Mouse (Mus musculus): ENCODE data around the gene Ddx58. TPM values are rescaled to one million over a fixed set of nuclear protein-coding genes. Genes with fewer than 3 reads are reported as not detected.

Ddx58 gene
- 7.5 and 8.2 TPM in 2 replicates for polyA plus RNA-seq (2015; fragmentation: Nextera tagmentation; extraction: Ambion mirVana)

DNA sequence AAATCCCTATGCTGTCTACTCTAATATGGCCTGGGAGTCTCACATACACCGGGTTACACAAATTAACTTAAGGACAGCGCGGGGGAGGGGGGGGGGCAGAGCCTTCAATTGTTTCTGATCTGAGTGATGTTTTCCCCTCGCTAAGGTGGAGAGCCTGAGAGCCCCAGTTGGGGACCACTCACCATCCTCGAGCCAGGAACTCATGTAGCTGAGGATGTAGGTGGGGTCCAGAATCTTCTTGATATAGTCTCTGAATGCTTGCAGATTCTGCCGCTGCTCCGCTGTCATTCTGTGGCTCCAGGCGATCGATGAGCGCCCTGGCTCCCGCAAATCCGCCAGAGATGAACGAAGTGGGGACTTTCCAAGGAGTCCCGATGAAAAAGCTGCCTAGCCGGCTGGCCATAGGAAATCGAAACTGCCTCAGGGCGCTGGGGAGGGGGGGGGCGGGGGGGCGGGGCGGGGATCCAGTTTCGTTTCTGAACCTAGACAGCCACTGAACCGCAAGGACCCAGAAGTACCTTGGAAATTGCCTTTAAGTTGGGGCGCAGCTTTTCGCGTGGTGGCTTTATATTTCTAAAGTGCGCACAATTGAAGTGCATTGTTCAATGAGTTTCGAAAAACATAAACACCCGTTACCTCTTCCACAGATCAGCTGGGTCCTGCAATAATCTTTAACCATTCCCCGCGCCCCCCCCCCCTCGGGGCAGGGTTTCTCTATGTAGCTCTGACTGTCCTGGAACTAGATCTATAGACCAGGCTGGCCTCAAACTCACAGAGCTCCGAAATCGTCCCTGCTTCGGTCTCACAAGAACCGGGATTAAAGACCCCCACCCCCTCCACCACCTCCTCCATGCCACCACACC is at the start of gene Ddx58:
Ddx58 (minus strand) TSS at position 420 of the 863 bp plus-strand sequence.
- peak within 1 kb of the TSS; percentile 81 for H3K4me3 ChIP-seq
- H3K27me3 ChIP-seq (replicated peaks): no peaks in the 10 kb centered on the region
- no peak; the same call in 1 of the 2 replicates for ATAC-seq (ENCODE audit: extremely low read depth, insufficient number of reproducible peaks, low FRiP score, low TSS enrichment)
- WGBS: 2% methylated on average over 33 of the region's 35 CpGs
- H3K27ac ChIP-seq (replicated peaks): peak within 1 kb of the TSS; percentile 76
- H3K36me3 ChIP-seq: peaks cover 5% of the 10 kb centered on the region
- H3K9ac ChIP-seq: peak within 1 kb of the TSS; percentile 85
- H3K4me1 ChIP-seq: peaks cover 15% of the 10 kb centered on the region
- H3K4me2 ChIP-seq: peak within 1 kb of the TSS; percentile 92
- H3K9me3 ChIP-seq: no peaks in the 10 kb centered on the region

DNA sequence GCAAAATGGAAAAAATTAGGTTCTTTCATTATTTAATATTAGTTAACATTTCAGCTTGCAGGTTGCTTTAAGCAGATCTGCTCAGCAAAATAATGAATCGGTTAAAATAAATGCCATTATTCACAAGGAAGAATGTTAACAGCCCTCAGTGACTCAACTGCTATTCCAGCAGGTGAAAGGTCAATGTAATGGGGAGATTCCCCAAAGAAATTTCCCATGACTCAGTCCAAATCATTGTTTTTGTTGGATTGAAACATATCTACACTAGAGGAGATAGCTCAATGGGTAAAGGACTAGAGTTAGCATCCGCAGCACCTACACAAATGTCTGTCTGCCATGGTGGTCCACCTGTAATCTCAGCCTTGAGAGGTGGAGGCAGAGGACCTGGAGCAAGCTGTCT is 49.4 kb upstream of the Ddx58 start:
- 75% methylated on average over 2 of the region's 2 CpGs for WGBS
- Histone ChIP-seq H3K36me3 (no peaks in the 10 kb centered on the region), H3K27me3 (replicated peaks) (no peaks in the 10 kb centered on the region), H3K4me2 (no peak overlapping the region), H3K4me3 (no peak overlapping the region), H3K9me3 (peaks cover 24% of the 10 kb centered on the region), H3K4me1 (no peaks in the 10 kb centered on the region), H3K27ac (replicated peaks) (no peak overlapping the region), H3K9ac (no peak overlapping the region)
- no peak for ATAC-seq (ENCODE audit: extremely low read depth, insufficient number of reproducible peaks, low FRiP score, low TSS enrichment)

DNA sequence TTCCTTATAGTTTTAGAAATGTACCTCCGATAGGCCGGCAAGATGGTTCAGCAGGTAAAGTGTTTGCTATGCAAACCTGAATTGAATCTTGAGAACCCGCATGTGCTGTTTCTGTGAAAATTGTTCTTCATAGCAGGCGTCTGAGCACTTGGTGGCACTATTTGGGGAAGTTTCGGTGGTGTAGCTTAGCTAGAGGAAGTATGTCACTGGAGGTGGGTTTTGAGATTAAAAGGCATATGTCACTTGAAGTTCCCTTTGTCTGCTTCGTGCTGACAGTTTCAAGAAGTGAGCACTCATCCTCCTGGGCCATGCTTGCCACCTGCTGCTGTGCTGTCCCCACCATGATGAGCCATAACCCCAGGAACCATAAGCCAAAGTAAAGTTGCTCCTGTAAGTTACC is 47.8 kb upstream of the Ddx58 start:
- ATAC-seq (ENCODE audit: extremely low read depth, insufficient number of reproducible peaks, low FRiP score, low TSS enrichment): no peak
- no peak overlapping the region for H3K9ac ChIP-seq
- WGBS: 63% methylated on average over 6 of the region's 6 CpGs

DNA sequence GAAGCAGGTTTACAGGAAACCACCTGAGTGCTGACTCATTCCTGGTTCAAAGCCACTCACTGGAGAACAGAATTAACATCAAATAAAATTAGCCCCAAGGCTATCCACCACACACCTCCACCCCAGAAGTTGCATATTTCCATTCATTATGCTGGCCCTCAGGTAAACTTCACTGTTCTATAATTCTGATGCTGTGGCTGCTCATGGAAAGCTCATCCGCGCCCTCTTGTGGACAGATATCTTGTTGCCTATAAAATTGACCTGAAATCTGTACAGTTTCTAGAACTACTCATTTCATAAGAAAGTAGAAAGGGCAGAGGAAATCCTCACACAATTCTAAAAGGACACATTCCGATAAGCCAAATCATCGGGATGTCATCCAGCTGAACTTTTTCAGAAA is 46.0 kb upstream of the Ddx58 start:
- Histone ChIP-seq H3K4me1 (no peaks in the 10 kb centered on the region), H3K27me3 (replicated peaks) (no peaks in the 10 kb centered on the region), H3K4me3 (no peak overlapping the region), H3K27ac (replicated peaks) (no peak overlapping the region), H3K9me3 (peaks cover 4% of the 10 kb centered on the region; the same call in 1 of the 2 replicates), H3K4me2 (no peak overlapping the region), H3K9ac (no peak overlapping the region), H3K36me3 (no peaks in the 10 kb centered on the region)
- 13% methylated on average over 4 of the region's 4 CpGs for WGBS
- ATAC-seq (ENCODE audit: extremely low read depth, insufficient number of reproducible peaks, low FRiP score, low TSS enrichment): no peak

More for the DNA sequence above, 47.8 kb upstream of the Ddx58 start:
- Histone ChIP-seq H3K27ac (replicated peaks) (no peak overlapping the region), H3K4me1 (no peaks in the 10 kb centered on the region), H3K36me3 (no peaks in the 10 kb centered on the region), H3K9me3 (peaks cover 12% of the 10 kb centered on the region), H3K4me3 (no peak overlapping the region), H3K4me2 (no peak overlapping the region), H3K27me3 (replicated peaks) (no peaks in the 10 kb centered on the region)

DNA sequence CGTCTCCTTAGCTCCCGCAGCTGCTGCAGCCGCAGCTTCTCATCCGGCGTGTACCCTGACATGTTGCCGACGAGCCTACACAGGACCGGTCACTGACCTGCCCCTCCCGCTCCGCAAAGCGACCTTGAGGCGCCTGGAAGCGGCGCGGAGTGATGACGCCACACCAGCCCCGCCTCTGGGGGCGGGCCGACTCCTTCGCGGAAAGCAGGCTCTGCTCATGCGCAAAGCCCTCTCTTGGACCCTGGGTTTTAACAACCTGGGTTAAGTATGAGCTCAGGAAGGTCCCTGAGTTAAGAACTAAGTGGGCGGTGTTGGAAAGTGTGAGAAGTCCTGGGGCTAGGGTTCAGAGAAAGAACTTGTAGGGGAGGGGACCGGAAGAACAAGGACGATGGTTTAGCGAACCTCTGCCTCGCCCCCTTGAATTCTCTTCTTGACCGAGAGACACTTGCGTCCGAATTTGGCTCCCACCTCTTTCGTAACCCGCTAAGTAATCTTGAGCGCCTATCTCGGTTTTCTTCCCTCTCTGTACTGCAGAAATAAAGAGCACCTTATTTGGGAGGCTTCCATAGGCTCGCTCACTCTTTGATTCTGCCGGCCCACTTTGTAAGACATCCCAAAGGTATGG is 39.8 kb upstream of the Ddx58 start, which contains the start of gene Ndufb6:
Ndufb6 (minus strand) TSS at position 146 of the 625 bp plus-strand sequence.
- Histone ChIP-seq H3K36me3 (peaks cover 24% of the 10 kb centered on the region), H3K9ac (peak within 1 kb of the TSS; percentile 96), H3K9me3 (no peaks in the 10 kb centered on the region), H3K27ac (replicated peaks) (peak within 1 kb of the TSS; percentile 91), H3K27me3 (replicated peaks) (no peaks in the 10 kb centered on the region), H3K4me1 (peaks cover 10% of the 10 kb centered on the region), H3K4me3 (peak within 1 kb of the TSS; percentile 90), H3K4me2 (peak within 1 kb of the TSS; percentile 88)
- peak; percentile 90 for ATAC-seq (ENCODE audit: extremely low read depth, insufficient number of reproducible peaks, low FRiP score, low TSS enrichment)
- WGBS: under 1% methylated on average over 36 of the region's 36 CpGs

DNA sequence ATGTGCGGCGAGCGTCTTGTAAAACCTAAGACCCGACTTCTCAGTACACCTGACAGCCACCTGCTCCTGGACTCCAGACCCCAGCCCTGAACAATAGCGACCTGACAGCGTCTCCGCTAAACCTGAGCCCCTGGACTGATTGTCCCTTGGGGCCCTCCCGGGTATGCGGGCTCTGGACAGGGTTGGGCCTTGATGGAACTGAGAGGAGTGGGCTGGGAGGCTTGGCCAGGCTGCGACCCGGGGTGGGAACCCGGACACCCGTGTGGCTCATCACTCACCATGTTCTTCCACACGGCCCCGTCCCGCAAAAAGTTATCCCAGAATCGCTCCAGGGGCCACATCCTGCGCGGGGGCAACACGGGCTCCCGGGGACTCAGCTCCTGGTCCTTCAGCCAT is 39.2 kb upstream of the Ddx58 start:
- Histone ChIP-seq H3K27ac (replicated peaks) (peak overlapping the region; percentile 91), H3K4me1 (peaks cover 10% of the 10 kb centered on the region), H3K4me3 (peak overlapping the region; percentile 90), H3K27me3 (replicated peaks) (no peaks in the 10 kb centered on the region), H3K4me2 (peak overlapping the region; percentile 88), H3K36me3 (peaks cover 28% of the 10 kb centered on the region), H3K9me3 (no peaks in the 10 kb centered on the region), H3K9ac (peak overlapping the region; percentile 96)
- ATAC-seq (ENCODE audit: extremely low read depth, insufficient number of reproducible peaks, low FRiP score, low TSS enrichment): peak; percentile 43; the same call in 1 of the 2 replicates
- WGBS: under 1% methylated on average over 21 of the region's 21 CpGs

DNA sequence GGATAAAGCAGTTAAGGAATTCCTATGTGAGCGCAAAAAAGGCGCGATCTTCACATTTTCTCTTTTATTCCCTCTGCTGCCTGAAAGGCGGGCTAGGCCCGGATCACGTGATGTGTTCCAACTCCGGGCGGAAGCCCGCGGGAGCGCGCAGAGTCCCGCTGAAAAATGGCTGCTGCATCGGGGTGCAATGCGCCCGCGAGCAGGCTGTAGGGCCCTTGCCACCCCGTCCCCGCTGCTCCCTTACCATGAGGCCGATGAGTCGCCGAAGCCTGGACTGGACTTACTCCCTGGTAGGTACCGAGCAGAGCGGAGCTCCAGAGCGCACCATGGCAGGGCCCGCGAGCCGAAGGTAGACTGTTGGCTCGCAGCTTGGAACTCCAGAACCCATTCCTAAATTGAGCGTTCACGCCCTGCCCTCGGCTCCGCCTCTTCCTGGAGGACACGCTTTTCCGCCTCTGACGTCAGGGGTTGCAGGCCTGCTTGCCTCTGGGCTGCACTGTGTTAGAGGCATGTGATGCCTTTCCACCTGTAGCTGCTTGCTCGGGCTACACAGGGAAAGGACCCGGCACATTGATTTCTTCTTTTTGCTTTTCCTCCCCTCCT is 29.9 kb upstream of the Ddx58 start, which contains the start of the genes Smim27 and Topors:
Smim27 (plus strand) TSS at position 150 of the 603 bp plus-strand sequence.
Topors (minus strand) TSS at position 421 of the 603 bp plus-strand sequence.
- under 1% methylated on average over 38 of the region's 38 CpGs for WGBS
- ATAC-seq (ENCODE audit: extremely low read depth, insufficient number of reproducible peaks, low FRiP score, low TSS enrichment): peak; percentile 94

DNA sequence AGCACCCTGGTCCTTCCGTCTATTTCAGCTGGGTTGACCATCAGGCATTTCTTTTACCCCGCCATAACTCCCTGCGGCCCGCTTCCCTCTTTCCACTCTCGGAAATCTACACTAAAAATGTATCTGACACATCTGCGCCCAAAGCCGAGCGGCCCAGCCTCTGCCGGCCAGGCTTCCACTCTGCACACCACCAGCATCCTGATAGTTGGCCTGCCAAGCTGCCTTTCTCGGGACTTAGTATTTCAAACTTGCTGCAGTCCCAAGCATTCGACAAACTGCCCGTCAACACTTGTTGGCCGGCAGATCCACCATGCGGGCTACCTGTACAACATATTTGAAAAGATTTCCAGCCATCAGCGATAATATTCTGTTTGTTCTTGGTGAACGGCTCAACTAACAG is 29.2 kb upstream of the Ddx58 start:
- no peaks in the 10 kb centered on the region for H3K27me3 ChIP-seq (replicated peaks)
- peaks cover 41% of the 10 kb centered on the region for H3K4me1 ChIP-seq
- peak overlapping the region; percentile 99 for H3K27ac ChIP-seq (replicated peaks)
- peak overlapping the region; percentile 89 for H3K4me3 ChIP-seq
- 1% methylated on average over 16 of the region's 16 CpGs for WGBS
- H3K9ac ChIP-seq: peak overlapping the region; percentile 97
- H3K36me3 ChIP-seq: peaks cover 63% of the 10 kb centered on the region
- no peak for ATAC-seq (ENCODE audit: extremely low read depth, insufficient number of reproducible peaks, low FRiP score, low TSS enrichment)
- H3K9me3 ChIP-seq: no peaks in the 10 kb centered on the region
- peak overlapping the region; percentile 98 for H3K4me2 ChIP-seq

More for the DNA sequence above, 29.9 kb upstream of the Ddx58 start, which contains the start of the genes Smim27 and Topors:
- no peaks in the 10 kb centered on the region for H3K27me3 ChIP-seq (replicated peaks)
- peaks cover 39% of the 10 kb centered on the region for H3K4me1 ChIP-seq
- H3K4me3 ChIP-seq: peak within 1 kb of the TSS; percentile 89
- peak within 1 kb of the TSS; percentile 98 for H3K4me2 ChIP-seq
- H3K36me3 ChIP-seq: peaks cover 66% of the 10 kb centered on the region
- H3K27ac ChIP-seq (replicated peaks): peak within 1 kb of the TSS; percentile 99
- peak within 1 kb of the TSS; percentile 97 for H3K9ac ChIP-seq
- no peaks in the 10 kb centered on the region for H3K9me3 ChIP-seq

DNA sequence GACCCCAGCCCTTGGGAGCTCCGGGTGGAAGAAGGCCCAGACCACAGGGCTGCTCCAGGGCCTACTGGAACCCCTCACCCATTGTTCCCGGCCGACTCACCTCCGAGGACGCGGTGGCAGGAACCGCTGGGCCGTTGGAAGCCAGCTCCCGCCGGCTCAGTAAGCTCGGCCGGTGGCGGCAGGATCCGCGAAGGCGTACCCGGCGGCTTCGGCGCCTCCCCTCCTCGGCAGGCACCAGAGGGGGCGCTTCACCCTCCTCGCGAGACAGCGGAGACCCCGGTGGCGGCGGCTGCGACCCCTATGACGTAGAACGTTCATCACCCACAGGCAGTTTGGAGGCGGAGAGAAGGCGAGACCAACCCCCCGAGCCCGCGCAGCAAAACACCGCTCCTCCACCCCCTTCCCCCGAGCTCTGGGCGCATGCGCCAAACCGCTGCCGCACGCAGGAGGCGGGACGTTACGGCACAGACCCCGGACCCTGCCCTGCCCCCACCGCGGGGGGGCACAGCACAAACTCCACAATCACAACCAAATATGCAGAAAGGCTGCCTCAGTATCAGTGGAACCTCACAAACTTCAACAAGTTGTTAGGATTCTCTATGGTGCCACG is 28.7 kb upstream of the Ddx58 start:
- Histone ChIP-seq H3K36me3 (peaks cover 62% of the 10 kb centered on the region), H3K27ac (replicated peaks) (peak overlapping the region; percentile 99), H3K9ac (peak overlapping the region; percentile 97), H3K4me1 (peaks cover 41% of the 10 kb centered on the region), H3K9me3 (no peaks in the 10 kb centered on the region), H3K4me2 (peak overlapping the region; percentile 98), H3K4me3 (peak overlapping the region; percentile 89), H3K27me3 (replicated peaks) (no peaks in the 10 kb centered on the region)
- under 1% methylated on average over 42 of the region's 50 CpGs for WGBS
- peak; percentile 67 for ATAC-seq (ENCODE audit: extremely low read depth, insufficient number of reproducible peaks, low FRiP score, low TSS enrichment)

DNA sequence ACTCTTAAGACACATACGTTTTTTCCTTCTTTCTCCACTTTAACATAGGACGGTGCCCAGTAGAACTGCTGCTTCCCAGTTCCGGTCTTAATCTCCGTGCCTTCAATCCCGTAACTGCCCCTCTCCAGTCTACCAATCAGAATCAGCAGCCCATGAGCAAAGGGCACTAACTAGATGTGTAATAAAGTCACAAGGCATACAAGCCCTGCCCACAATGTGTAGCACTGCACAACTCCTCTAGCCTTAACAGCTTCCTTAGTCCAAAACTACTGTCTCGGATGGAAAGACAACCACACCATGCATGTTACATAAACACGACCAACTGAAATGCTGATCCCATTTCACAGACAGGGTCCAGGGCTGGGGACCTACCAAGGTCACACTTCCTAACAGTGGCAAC is 28.1 kb upstream of the Ddx58 start:
- Histone ChIP-seq H3K9me3 (no peaks in the 10 kb centered on the region), H3K4me2 (peak overlapping the region; percentile 98), H3K4me1 (peaks cover 41% of the 10 kb centered on the region), H3K4me3 (peak overlapping the region; percentile 89), H3K9ac (peak overlapping the region; percentile 97), H3K36me3 (peaks cover 60% of the 10 kb centered on the region), H3K27me3 (replicated peaks) (no peaks in the 10 kb centered on the region), H3K27ac (replicated peaks) (peak overlapping the region; percentile 99)
- 51% methylated on average over 7 of the region's 7 CpGs for WGBS
- no peak for ATAC-seq (ENCODE audit: extremely low read depth, insufficient number of reproducible peaks, low FRiP score, low TSS enrichment)
